Mouse (Mus musculus): ENCODE results near the gene Plin4. TPM values are rescaled to one million over a fixed set of nuclear protein-coding genes. Genes with fewer than 3 reads are reported as not detected.

Gene Plin4
- polyA plus RNA-seq, 1 experiment from 2014 or later, result 0.15 TPM

- no peak overlapping the region for H3K27ac ChIP-seq (ENCODE audit: low read length)
- peak; percentile 37 for ATAC-seq
- WGBS, result 2% methylated on average over 34 of the region's 47 CpGs
These were observed 32.4 kb upstream of the Plin4 start for GRCm38 (mm10) chr17:56141702-56142605.

DNA sequence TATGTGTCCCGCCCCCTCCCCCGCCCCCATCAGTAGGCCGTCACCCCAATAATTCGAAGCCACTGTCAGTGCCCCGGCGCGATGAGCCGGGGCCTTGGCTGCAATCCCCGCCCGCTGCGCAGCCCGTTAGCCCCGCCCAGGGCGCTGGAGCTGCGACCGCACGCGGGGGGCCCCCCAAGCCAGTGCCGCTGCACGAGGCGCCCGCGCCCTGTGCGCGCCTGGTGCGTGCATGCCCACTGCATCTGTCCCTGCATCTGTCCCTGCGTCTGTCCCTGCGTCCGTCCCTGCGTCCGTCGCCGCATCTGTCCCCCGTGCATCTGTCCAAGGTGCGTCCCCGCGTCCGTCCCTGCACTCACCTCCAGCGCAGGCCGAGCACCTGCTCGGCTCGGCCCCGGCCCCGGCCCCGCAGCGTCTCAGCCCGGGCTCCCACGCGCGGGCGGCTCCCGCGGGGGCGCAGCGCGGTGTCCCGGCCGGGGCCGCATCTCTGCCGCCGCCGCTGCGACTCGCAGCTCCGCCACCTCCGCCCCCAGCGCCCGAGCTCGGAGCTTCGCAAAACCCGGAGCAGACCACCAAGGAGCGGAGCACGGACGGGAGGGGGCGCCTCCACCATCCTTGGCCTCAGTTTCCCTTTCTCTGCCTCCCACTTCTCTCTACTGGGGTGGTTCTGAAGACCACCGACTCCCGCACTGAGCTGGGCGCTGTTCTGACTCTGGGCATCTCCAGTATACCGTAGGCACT, 30.4 kb upstream of the Plin4 start, which contains the start of gene Sema6b:
Gene Sema6b (minus strand): TSS at position 486 of the 738 bp plus-strand sequence.
- Histone ChIP-seq H3K4me2 (ENCODE audit: low read length) (peak within 1 kb of the TSS; percentile 73), H3K9ac (ENCODE audit: low read depth, low read length) (peak within 1 kb of the TSS; percentile 90), H3K9me3 (replicated peaks; ENCODE audit: control insufficient read depth, low read length, poor library complexity, severe bottlenecking) (no peaks in the 10 kb centered on the region), H3K36me3 (ENCODE audit: control insufficient read depth, insufficient read depth, low read length) (no peaks in the 10 kb centered on the region), H3K4me1 (ENCODE audit: control insufficient read depth, insufficient read depth, low read length) (peaks cover 32% of the 10 kb centered on the region), H3K27me3 (ENCODE audit: control insufficient read depth, insufficient read depth, low read depth, low read length) (no peaks in the 10 kb centered on the region), H3K27ac (ENCODE audit: low read length) (peak within 1 kb of the TSS; percentile 78), H3K4me3 (ENCODE audit: low read depth, low read length) (peak within 1 kb of the TSS; percentile 84)
- WGBS, result 1% methylated on average over 61 of the region's 79 CpGs
- ATAC-seq, result peak; percentile 46

More at GRCm38 (mm10) chr17:56141702-56142605, 32.4 kb upstream of the Plin4 start:
- H3K9me3 ChIP-seq (replicated peaks; ENCODE audit: control insufficient read depth, low read length, poor library complexity, severe bottlenecking), result no peaks in the 10 kb centered on the region
- H3K4me2 ChIP-seq (ENCODE audit: low read length), result peak overlapping the region; percentile 86
- no peaks in the 10 kb centered on the region for H3K36me3 ChIP-seq (ENCODE audit: control insufficient read depth, insufficient read depth, low read length)
- peak overlapping the region; percentile 71 for H3K9ac ChIP-seq (ENCODE audit: low read depth, low read length)
- H3K4me1 ChIP-seq (ENCODE audit: control insufficient read depth, insufficient read depth, low read length), result peaks cover 32% of the 10 kb centered on the region
- H3K4me3 ChIP-seq (ENCODE audit: low read depth, low read length), result peak overlapping the region; percentile 52
- no peaks in the 10 kb centered on the region for H3K27me3 ChIP-seq (ENCODE audit: control insufficient read depth, insufficient read depth, low read depth, low read length)

DNA sequence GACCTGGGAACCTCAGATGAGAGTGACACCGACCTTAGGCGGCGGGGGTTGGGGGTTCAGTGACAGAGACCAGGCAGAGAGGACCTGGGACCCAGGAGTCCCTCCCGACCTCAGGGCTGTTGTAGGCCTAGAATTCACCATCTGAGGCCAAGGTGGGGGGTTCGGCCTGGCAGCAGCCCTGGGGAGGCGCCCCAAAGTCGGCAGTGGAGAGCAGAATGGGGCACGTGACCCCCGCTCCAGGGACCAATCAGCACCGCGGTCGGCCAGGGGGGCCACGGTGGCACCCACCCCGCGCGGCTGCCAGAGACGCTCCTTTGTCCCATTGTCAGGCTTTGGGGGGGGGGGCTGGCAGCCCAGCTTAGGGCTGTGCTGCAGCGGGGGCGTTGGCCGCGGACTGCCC, 29.8 kb upstream of the Plin4 start:
- peak; percentile 37 for ATAC-seq
- peak overlapping the region; percentile 90 for H3K9ac ChIP-seq (ENCODE audit: low read depth, low read length)
- WGBS, result 4% methylated on average over 19 of the region's 21 CpGs
- no peaks in the 10 kb centered on the region for H3K9me3 ChIP-seq (replicated peaks; ENCODE audit: control insufficient read depth, low read length, poor library complexity, severe bottlenecking)
- no peaks in the 10 kb centered on the region for H3K36me3 ChIP-seq (ENCODE audit: control insufficient read depth, insufficient read depth, low read length)
- peaks cover 38% of the 10 kb centered on the region for H3K4me1 ChIP-seq (ENCODE audit: control insufficient read depth, insufficient read depth, low read length)
- H3K4me2 ChIP-seq (ENCODE audit: low read length), result peak overlapping the region; percentile 73
- peak overlapping the region; percentile 78 for H3K27ac ChIP-seq (ENCODE audit: low read length)
- peak overlapping the region; percentile 84 for H3K4me3 ChIP-seq (ENCODE audit: low read depth, low read length)
- H3K27me3 ChIP-seq (ENCODE audit: control insufficient read depth, insufficient read depth, low read depth, low read length), result no peaks in the 10 kb centered on the region

GRCm38 (mm10) chr17:56137839-56138613, 28.4 kb upstream of the Plin4 start:
- Histone ChIP-seq H3K36me3 (ENCODE audit: control insufficient read depth, insufficient read depth, low read length) (no peaks in the 10 kb centered on the region), H3K4me1 (ENCODE audit: control insufficient read depth, insufficient read depth, low read length) (peaks cover 39% of the 10 kb centered on the region)
- no peak for ATAC-seq

DNA sequence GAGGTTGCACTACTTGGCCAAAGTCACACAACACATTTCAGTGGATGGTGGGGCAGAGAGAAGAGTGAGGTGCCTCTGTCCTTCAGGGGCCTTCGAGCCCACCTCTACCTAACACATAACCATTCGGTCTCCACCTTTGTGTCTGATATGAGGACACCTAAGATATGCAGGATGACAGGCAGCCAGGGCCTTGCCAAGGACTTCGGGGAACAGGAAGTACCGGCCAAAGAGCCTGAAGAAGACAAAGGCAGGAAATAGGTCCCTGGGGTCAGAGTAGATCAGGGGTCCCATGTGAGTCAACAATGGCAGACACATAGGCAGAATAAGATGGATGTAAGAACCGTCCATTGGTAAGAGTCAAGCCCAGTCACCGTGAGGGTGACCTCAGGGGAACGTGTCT, 27.0 kb upstream of the Plin4 start:
- 85% methylated on average over 7 of the region's 7 CpGs for WGBS
- Histone ChIP-seq H3K4me2 (ENCODE audit: low read length) (no peak overlapping the region), H3K27ac (ENCODE audit: low read length) (no peak overlapping the region)

More at GRCm38 (mm10) chr17:56137839-56138613, 28.4 kb upstream of the Plin4 start:
- no peak overlapping the region for H3K27ac ChIP-seq (ENCODE audit: low read length)
- no peaks in the 10 kb centered on the region for H3K9me3 ChIP-seq (replicated peaks; ENCODE audit: control insufficient read depth, low read length, poor library complexity, severe bottlenecking)
- peak overlapping the region; percentile 84 for H3K4me3 ChIP-seq (ENCODE audit: low read depth, low read length)
- H3K27me3 ChIP-seq (ENCODE audit: control insufficient read depth, insufficient read depth, low read depth, low read length), result no peaks in the 10 kb centered on the region
- 16% methylated on average over 25 of the region's 25 CpGs for WGBS
- peak overlapping the region; percentile 73 for H3K4me2 ChIP-seq (ENCODE audit: low read length)
- peak overlapping the region; percentile 90; the same call in 1 of the 2 replicates for H3K9ac ChIP-seq (ENCODE audit: low read depth, low read length)

GRCm38 (mm10) chr17:56134463-56134971, 24.9 kb upstream of the Plin4 start:
- Histone ChIP-seq H3K9ac (ENCODE audit: low read depth, low read length) (no peak overlapping the region), H3K4me2 (ENCODE audit: low read length) (peak overlapping the region; percentile 22), H3K9me3 (replicated peaks; ENCODE audit: control insufficient read depth, low read length, poor library complexity, severe bottlenecking) (no peaks in the 10 kb centered on the region), H3K4me1 (ENCODE audit: control insufficient read depth, insufficient read depth, low read length) (peaks cover 23% of the 10 kb centered on the region), H3K36me3 (ENCODE audit: control insufficient read depth, insufficient read depth, low read length) (peaks cover 15% of the 10 kb centered on the region), H3K27ac (ENCODE audit: low read length) (no peak overlapping the region), H3K4me3 (ENCODE audit: low read depth, low read length) (no peak overlapping the region), H3K27me3 (ENCODE audit: control insufficient read depth, insufficient read depth, low read depth, low read length) (no peaks in the 10 kb centered on the region)
- WGBS, result 3% methylated on average over 27 of the region's 27 CpGs
- no peak for ATAC-seq

More for the DNA sequence above, 27.0 kb upstream of the Plin4 start:
- Histone ChIP-seq H3K9me3 (replicated peaks; ENCODE audit: control insufficient read depth, low read length, poor library complexity, severe bottlenecking) (no peaks in the 10 kb centered on the region), H3K36me3 (ENCODE audit: control insufficient read depth, insufficient read depth, low read length) (no peaks in the 10 kb centered on the region; the same call in 1 of the 2 replicates), H3K27me3 (ENCODE audit: control insufficient read depth, insufficient read depth, low read depth, low read length) (no peaks in the 10 kb centered on the region), H3K4me1 (ENCODE audit: control insufficient read depth, insufficient read depth, low read length) (peaks cover 29% of the 10 kb centered on the region), H3K9ac (ENCODE audit: low read depth, low read length) (no peak overlapping the region), H3K4me3 (ENCODE audit: low read depth, low read length) (no peak overlapping the region)
- no peak for ATAC-seq

GRCm38 (mm10) chr17:56133457-56134363, 24.1 kb upstream of the Plin4 start:
- no peaks in the 10 kb centered on the region for H3K9me3 ChIP-seq (replicated peaks; ENCODE audit: control insufficient read depth, low read length, poor library complexity, severe bottlenecking)
- peak overlapping the region; percentile 22; the same call in 1 of the 2 replicates for H3K4me2 ChIP-seq (ENCODE audit: low read length)
- WGBS, result 17% methylated on average over 20 of the region's 21 CpGs
- no peak overlapping the region; the same call in 1 of the 2 replicates for H3K27ac ChIP-seq (ENCODE audit: low read length)
- no peak overlapping the region for H3K4me3 ChIP-seq (ENCODE audit: low read depth, low read length)
- peaks cover 15% of the 10 kb centered on the region for H3K36me3 ChIP-seq (ENCODE audit: control insufficient read depth, insufficient read depth, low read length)
- peaks cover 20% of the 10 kb centered on the region for H3K4me1 ChIP-seq (ENCODE audit: control insufficient read depth, insufficient read depth, low read length)
- ATAC-seq, result no peak
- no peaks in the 10 kb centered on the region for H3K27me3 ChIP-seq (ENCODE audit: control insufficient read depth, insufficient read depth, low read depth, low read length)
- no peak overlapping the region for H3K9ac ChIP-seq (ENCODE audit: low read depth, low read length)
